Mouse (Mus musculus) liver, embryonic 14.5 days (tissue): Measurements from ENCODE around the gene Gm5416. TPM values are rescaled to one million over a fixed set of nuclear protein-coding genes. Genes with fewer than 3 reads are reported as not detected.
"Not testable (repeated sequence)": the region's sequence is repeated elsewhere in the genome, so short reads cannot be mapped to it uniquely, and the experiment has no call there.

Experiments
- ATAC-seq: fragments of 200-750 bp; cut with Nextera tagmentation; 2 replicates; pipeline ENCODE4 v1.8.0; 2017; ENCODE audit warnings: moderate number of reproducible peaks, mild to moderate bottlenecking, moderate library complexity; ENCODE audit not compliant: insufficient read depth
- DNase-seq, 3 experiments: peaks; one replicate each; pipeline ENCODE4 v3.0.0-alpha.2; 2012 to 2013; ENCODE audit warnings: low read depth in 3 of 3, low spot score in 3 of 3
- H3K27ac ChIP-seq: fragments of 300-500 bp; sonication (generic); 2 replicates; pipeline ENCODE4 v1.5.1; 2014; ENCODE audit warnings: moderate library complexity, mild to moderate bottlenecking, control low read depth, inconsistent platforms
- H3K27me3 ChIP-seq: fragments of 300-500 bp; sonication (generic); 2 replicates; pipeline ENCODE4 v1.6.1; 2014; ENCODE audit warnings: mild to moderate bottlenecking, low read length, moderate library complexity; ENCODE audit not compliant: control insufficient read depth, insufficient read depth
- H3K36me3 ChIP-seq: fragments of 300-500 bp; sonication (generic); replicated peaks from 2 replicates; pipeline ENCODE4 v1.6.1; 2014; ENCODE audit warnings: low read depth; ENCODE audit not compliant: control insufficient read depth, insufficient read depth
- H3K4me1 ChIP-seq, 2 experiments: fragments of 200-500 bp in 1 of 2; fragments of 300-500 bp in 1 of 2; sonication (generic) in 1 of 2; replicated peaks; 2 replicates each; pipeline ENCODE4 v1.6.1; 2012 to 2014; ENCODE audit warnings: antibody characterized with exemption in 1 of 2, inconsistent platforms in 1 of 2, low read length in 1 of 2; ENCODE audit not compliant: control insufficient read depth in 2 of 2, insufficient read depth in 2 of 2
- H3K4me2 ChIP-seq: fragments of 300-500 bp; sonication (generic); 2 replicates; pipeline ENCODE4 v1.6.1; 2014; ENCODE audit warnings: low read depth, mild to moderate bottlenecking, control low read depth, moderate library complexity
- H3K4me3 ChIP-seq, 2 experiments: fragments of 200-500 bp in 1 of 2; fragments of 300-500 bp in 1 of 2; sonication (generic) in 1 of 2; 2 replicates each; pipeline ENCODE4 v1.5.1; 2012 to 2014; ENCODE audit warnings: low read depth in 2 of 2, low read length in 2 of 2, mild to moderate bottlenecking in 2 of 2, control low read depth in 1 of 2, inconsistent platforms in 1 of 2, moderate library complexity in 1 of 2; ENCODE audit not compliant: insufficient read depth in 1 of 2
- H3K9ac ChIP-seq: fragments of 300-500 bp; sonication (generic); replicated peaks from 2 replicates; pipeline ENCODE4 v1.6.1; 2014; ENCODE audit warnings: mild to moderate bottlenecking, control low read depth, moderate library complexity
- H3K9me3 ChIP-seq: fragments of 300-500 bp; sonication (generic); 2 replicates; pipeline ENCODE4 v1.6.1; 2016; ENCODE audit warnings: low read length, mixed read lengths; ENCODE audit not compliant: control insufficient read depth
- CTCF ChIP-seq: IDR thresholded peaks from 2 replicates; pipeline ENCODE4 v1.5.1; 2016; ENCODE audit warnings: antibody characterized with exemption, low read depth, control low read depth
- EP300 ChIP-seq: IDR thresholded peaks from 2 replicates; pipeline ENCODE4 v1.6.1; 2016; ENCODE audit warnings: antibody characterized with exemption, low read depth
- WGBS: fragments of 180-500 bp; shearing (Covaris S2); extraction: QIAGEN DNeasy Blood & Tissue Kit; methylation state at CpG from one replicate; pipeline ENCODE4 v1.1.7; 2014; ENCODE audit not compliant: insufficient replicate concordance; 5-methylcytosine and 5-hydroxymethylcytosine counted together
- polyA plus RNA-seq, 2 experiments: library from polyadenylated mRNA; depleted of rRNA in 1 of 2; stranded (reverse) in 1 of 2; unstranded in 1 of 2; fragments of >200 nt; fragmentation: Nextera tagmentation in 1 of 2; extraction: Ambion mirVana in 1 of 2; gene quantifications; 2 replicates each; pipeline versions ENCODE4 v1.2.1 to v1.2.3; 2012 to 2014

Gene Gm5416
- polyA plus RNA-seq (2012; rRNA removed) (0.81 TPM in 1 of 2 replicates, not detected in the other), polyA plus RNA-seq (2014; fragmentation: Nextera tagmentation; extraction: Ambion mirVana) (1.7 and 2.9 TPM in 2 replicates)

DNA sequence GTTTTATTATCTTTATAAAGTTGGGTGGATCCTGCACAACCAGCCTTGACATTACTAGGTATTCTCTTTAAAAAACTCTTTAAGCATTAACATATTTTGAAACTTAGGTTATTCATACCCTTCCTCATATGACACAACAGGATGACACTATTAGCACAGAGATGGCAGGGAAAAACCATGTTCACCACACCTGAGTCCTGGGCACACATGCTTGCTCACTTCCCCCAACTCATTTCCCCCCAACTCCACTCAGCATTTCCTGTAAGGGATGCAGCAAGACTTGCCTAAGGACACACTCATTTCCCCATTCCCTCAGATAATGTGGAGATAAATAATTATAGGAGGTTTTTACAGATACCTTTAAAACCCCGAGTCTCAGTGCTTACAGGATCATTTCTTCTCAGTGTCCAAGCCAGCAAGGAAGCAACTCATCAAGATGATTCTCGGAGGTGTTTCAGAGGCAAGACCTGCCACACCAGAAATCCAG is at the start of gene Gm5416:
Gene Gm5416, plus strand, starts transcription at position 437 of the 487 bp plus-strand sequence.
- no peaks in the 10 kb centered on the region for H3K4me1 ChIP-seq
- TF ChIP-seq CTCF (no peak), EP300 (no peak)
- DNase-seq, result peak in 1 of 3 experiments; percentile 1
- H3K36me3 ChIP-seq, result no peaks in the 10 kb centered on the region
- H3K27ac ChIP-seq, result no peak within 1 kb of the TSS
- no peaks in the 10 kb centered on the region for H3K27me3 ChIP-seq
- no peaks in the 10 kb centered on the region for H3K9me3 ChIP-seq
- 38% methylated on average over 2 of the region's 2 CpGs for WGBS
- H3K4me2 ChIP-seq, result no peak within 1 kb of the TSS
- ATAC-seq, result no peak
- H3K4me3 ChIP-seq, result no peak within 1 kb of the TSS
- H3K9ac ChIP-seq, result no peak within 1 kb of the TSS

DNA sequence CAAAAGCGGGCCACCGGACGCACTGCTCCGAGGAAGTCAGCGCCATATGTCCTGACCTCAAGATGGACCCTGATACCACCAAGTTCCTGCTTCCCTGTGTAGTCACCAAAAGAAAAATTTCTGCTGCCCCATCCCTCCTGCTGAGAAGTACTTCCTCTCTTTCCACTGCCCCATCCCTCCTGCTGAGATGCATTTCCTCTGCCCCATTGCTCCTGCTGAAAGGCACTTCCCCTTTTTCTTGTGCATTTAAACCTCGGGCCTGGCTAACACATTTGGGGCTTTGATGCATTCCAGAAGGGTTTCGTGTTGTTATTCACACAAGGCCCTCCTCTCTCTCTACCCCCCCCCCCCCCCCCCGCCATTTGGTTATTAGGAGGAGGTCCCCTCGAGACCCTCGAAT is 42.4 kb upstream of the Gm5416 start:
- DNase-seq, H3K27me3 ChIP-seq, H3K4me2 ChIP-seq, ATAC-seq, H3K4me1 ChIP-seq, H3K36me3 ChIP-seq, H3K9me3 ChIP-seq, H3K4me3 ChIP-seq, H3K9ac ChIP-seq, H3K27ac ChIP-seq: not testable (repeated sequence)
- 63% methylated on average over 5 of the region's 10 CpGs for WGBS

DNA sequence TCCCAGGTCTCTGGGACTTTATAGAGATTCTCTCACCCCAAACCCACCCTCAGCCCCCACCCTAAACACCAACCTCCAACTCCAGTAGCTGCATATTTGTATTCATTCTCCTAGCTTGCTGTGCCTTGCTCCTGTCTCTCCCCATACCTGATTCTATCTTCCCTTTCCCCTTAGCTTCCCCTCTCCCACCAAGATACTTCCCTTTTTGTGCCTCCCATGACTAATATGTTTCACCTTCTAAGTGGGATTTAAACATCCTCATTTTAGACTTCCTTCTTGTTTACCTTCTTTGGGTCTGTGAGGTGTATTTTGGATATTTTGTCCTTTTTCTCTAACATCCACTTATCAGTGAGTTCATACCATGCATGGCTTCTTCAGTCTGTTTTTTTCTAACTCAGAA is 34.1 kb upstream of the Gm5416 start:
- H3K27me3 ChIP-seq, result no peaks in the 10 kb centered on the region
- H3K27ac ChIP-seq, result no peak overlapping the region
- H3K9me3 ChIP-seq, result no peaks in the 10 kb centered on the region
- no peak overlapping the region for H3K4me2 ChIP-seq
- H3K4me3 ChIP-seq, result no peak overlapping the region
- TF ChIP-seq CTCF (no peak), EP300 (no peak)
- ATAC-seq (no peak), DNase-seq (no peak)
- H3K36me3 ChIP-seq, result no peaks in the 10 kb centered on the region
- H3K9ac ChIP-seq, result no peak overlapping the region
- no peaks in the 10 kb centered on the region for H3K4me1 ChIP-seq

DNA sequence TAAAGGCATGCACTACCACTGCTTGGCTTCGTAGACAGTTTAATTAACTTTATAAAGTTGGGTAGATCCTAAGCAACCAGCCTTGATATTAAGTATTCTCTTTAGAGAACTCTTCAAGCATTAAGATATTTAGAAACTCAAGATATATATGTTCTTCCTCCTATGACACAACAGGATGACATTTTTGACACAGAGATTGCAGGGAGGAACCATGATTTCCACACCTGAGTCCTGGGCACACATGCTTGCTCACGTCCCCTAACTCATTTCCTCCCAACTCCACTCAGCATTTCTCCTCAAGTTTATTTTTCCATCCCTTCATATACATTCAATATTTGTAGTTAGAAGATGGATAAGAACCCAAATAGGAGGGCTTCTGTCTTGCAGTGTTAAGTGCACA is 30.3 kb upstream of the Gm5416 start:
- Histone ChIP-seq H3K4me2 (no peak overlapping the region), H3K4me3 (no peak overlapping the region), H3K27ac (no peak overlapping the region), H3K9me3 (no peaks in the 10 kb centered on the region), H3K36me3 (no peaks in the 10 kb centered on the region), H3K27me3 (no peaks in the 10 kb centered on the region), H3K4me1 (no peaks in the 10 kb centered on the region), H3K9ac (no peak overlapping the region)
- 45% methylated on average over 2 of the region's 2 CpGs for WGBS
- TF ChIP-seq EP300, result no peak
- TF ChIP-seq CTCF, result no peak
- DNase-seq (no peak), ATAC-seq (no peak)

DNA sequence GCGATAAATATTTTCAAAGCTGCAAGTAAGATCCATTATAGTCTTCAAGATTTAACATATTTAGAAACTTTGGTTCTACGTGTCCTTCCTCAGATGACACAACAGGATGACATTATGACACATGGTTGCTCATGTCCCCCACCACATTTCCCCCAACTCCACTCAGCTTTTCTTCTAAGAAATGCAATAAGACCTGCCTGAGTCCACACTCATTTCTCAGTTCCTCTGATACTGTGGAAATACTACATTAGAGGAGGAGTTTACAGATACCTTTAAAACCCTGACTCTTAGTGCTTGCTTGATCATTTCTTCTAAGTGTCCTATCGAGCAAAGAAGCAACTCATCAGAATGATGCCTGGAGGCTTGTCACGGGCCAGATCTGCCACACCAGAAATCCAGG is 26.3 kb upstream of the Gm5416 start, which contains the start of gene Gm5483:
Gene Gm5483, plus strand, starts transcription at position 301 of the 400 bp plus-strand sequence.
- H3K9ac ChIP-seq, H3K4me3 ChIP-seq: not testable (repeated sequence)
- 59% methylated on average over 4 of the region's 4 CpGs for WGBS

DNA sequence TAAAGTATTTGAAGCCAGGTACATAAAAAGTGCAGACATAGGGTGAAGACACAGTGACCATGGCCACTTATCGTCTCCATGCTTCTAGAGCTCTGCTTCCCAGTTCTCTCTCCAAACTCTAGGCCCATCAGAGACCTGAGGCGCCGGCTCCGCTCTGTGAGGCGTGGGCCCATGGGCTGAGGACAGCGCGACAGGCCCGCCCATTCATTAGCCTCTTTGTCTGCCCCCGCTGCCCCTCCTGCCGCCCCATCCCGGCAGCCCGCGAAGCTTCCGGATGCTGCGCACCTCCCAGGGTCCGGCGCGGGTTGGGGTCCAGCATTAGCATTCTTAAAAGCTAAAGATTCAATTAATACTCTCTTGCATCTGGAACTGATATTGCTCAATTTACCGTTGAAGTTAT is 11.0 kb upstream of the Gm5416 start:
- no peak overlapping the region for H3K4me3 ChIP-seq
- H3K36me3 ChIP-seq, result no peaks in the 10 kb centered on the region
- 49% methylated on average over 19 of the region's 19 CpGs for WGBS
- TF ChIP-seq EP300 (no peak), CTCF (no peak)
- ATAC-seq (no peak), DNase-seq (no peak)
- H3K4me2 ChIP-seq, result no peak overlapping the region
- no peaks in the 10 kb centered on the region for H3K27me3 ChIP-seq
- H3K9me3 ChIP-seq, result no peaks in the 10 kb centered on the region
- no peak overlapping the region for H3K27ac ChIP-seq
- no peak overlapping the region for H3K9ac ChIP-seq
- no peaks in the 10 kb centered on the region for H3K4me1 ChIP-seq

More for the DNA sequence above, 26.3 kb upstream of the Gm5416 start, which contains the start of gene Gm5483:
- not testable (repeated sequence) for H3K9me3 ChIP-seq, H3K27ac ChIP-seq, ATAC-seq, H3K4me1 ChIP-seq, H3K36me3 ChIP-seq, DNase-seq, H3K27me3 ChIP-seq, H3K4me2 ChIP-seq
